Mouse (Mus musculus) lung, embryonic 14.5 days (tissue): ENCODE measurements at regions not wholly inside any gene's neighbourhood (a gene's known extent, or its start where the extent isn't known, plus 50 kb on each side); places are given as distances from the start of the nearest gene placed in this dataset.

Experiments
- ATAC-seq: fragments of 200-750 bp; cut with Nextera tagmentation; 2 replicates; pipeline ENCODE4 v1.8.0; 2017; ENCODE audit warnings: mild to moderate bottlenecking, moderate TSS enrichment, moderate library complexity; ENCODE audit not compliant: insufficient read depth
- DNase-seq: peaks from one replicate; pipeline ENCODE4 v3.0.0-alpha.2; 2015
- H3K27ac ChIP-seq: fragments of 300-500 bp; sonication (generic); 2 replicates; pipeline ENCODE4 v1.5.1; 2014; ENCODE audit warnings: low read depth, mild to moderate bottlenecking, moderate library complexity
- H3K27me3 ChIP-seq: fragments of 300-500 bp; sonication (generic); 2 replicates; pipeline ENCODE4 v1.6.1; 2014; ENCODE audit warnings: low read length, control low read depth; ENCODE audit not compliant: insufficient read depth
- H3K36me3 ChIP-seq: fragments of 300-500 bp; sonication (generic); 2 replicates; pipeline ENCODE4 v1.6.1; 2014; ENCODE audit warnings: control low read depth; ENCODE audit not compliant: insufficient read depth
- H3K4me1 ChIP-seq: fragments of 300-500 bp; sonication (generic); 2 replicates; pipeline ENCODE4 v1.6.1; 2014; ENCODE audit warnings: antibody characterized with exemption, control low read depth; ENCODE audit not compliant: insufficient read depth
- H3K4me2 ChIP-seq: fragments of 300-500 bp; sonication (generic); 2 replicates; pipeline ENCODE4 v1.6.1; 2014; ENCODE audit warnings: mild to moderate bottlenecking
- H3K4me3 ChIP-seq: fragments of 300-500 bp; sonication (generic); 2 replicates; pipeline ENCODE4 v1.5.1; 2014; ENCODE audit warnings: low read depth, low read length
- H3K9ac ChIP-seq: fragments of 300-500 bp; sonication (generic); 2 replicates; pipeline ENCODE4 v1.6.1; 2014
- H3K9me3 ChIP-seq: fragments of 300-500 bp; sonication (generic); 2 replicates; pipeline ENCODE4 v1.6.1; 2016; ENCODE audit warnings: low read depth, low read length, control low read depth
- CTCF ChIP-seq: IDR thresholded peaks from 2 replicates; pipeline ENCODE4 v1.5.1; 2016; ENCODE audit warnings: antibody characterized with exemption, low read depth
- WGBS: fragments of 180-500 bp; shearing (Covaris S2); extraction: QIAGEN DNeasy Blood & Tissue Kit; methylation state at CpG from one replicate; pipeline ENCODE4 v1.1.7; 2014; 5-methylcytosine and 5-hydroxymethylcytosine counted together

- WGBS: 65% methylated on average over 3 of the region's 3 CpGs
- ATAC-seq (no peak), DNase-seq (no peak)
- Histone ChIP-seq H3K4me2 (no peak overlapping the region), H3K9ac (no peak overlapping the region), H3K4me1 (0 out of 2 replicates have a peak, but pooled peaks cover 3% of the 10 kb centered on the region), H3K27ac (no peak overlapping the region), H3K27me3 (no peaks in the 10 kb centered on the region), H3K36me3 (no peaks in the 10 kb centered on the region), H3K9me3 (no peaks in the 10 kb centered on the region), H3K4me3 (no peak overlapping the region)
- TF ChIP-seq CTCF: no peak
Observed at GRCm38 (mm10) chr4:100037868-100038267, 57.7 kb upstream of the Ror1 start.

DNA sequence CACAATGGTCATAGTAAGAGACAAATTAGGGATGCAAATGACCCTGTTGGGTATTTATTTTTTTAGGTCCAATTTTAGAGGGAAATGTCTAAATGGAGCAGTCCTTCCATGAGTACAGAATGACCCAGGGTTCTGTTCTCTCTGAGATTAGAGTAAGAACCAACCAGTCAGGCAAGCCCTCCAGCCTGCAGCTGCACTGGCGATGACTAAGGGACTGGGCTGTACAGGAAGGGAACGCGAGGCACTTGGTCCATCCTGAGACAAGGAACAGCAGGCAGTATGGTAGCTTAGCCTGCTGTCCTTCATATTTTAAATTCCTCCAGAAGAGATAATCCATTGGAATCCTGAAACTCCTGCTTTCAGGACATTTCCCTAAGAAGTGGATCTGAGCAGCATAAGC lies 55.9 kb upstream of the Ror1 start:
- 83% methylated on average over 3 of the region's 3 CpGs for WGBS
- no peak for ATAC-seq

GRCm38 (mm10) chr4:100041982-100042381 lies 53.6 kb upstream of the Ror1 start:
- ATAC-seq: no peak
- WGBS: 60% methylated on average over 11 of the region's 11 CpGs
- H3K27ac ChIP-seq: no peak overlapping the region
- H3K36me3 ChIP-seq: no peaks in the 10 kb centered on the region
- no peaks in the 10 kb centered on the region for H3K9me3 ChIP-seq
- no peak overlapping the region for H3K4me3 ChIP-seq
- DNase-seq: peak; percentile 33
- 0 out of 2 replicates have a peak, but pooled peaks cover 3% of the 10 kb centered on the region for H3K4me1 ChIP-seq
- H3K4me2 ChIP-seq: no peak overlapping the region
- no peak for TF ChIP-seq CTCF
- no peaks in the 10 kb centered on the region for H3K27me3 ChIP-seq
- no peak overlapping the region for H3K9ac ChIP-seq

More for the DNA sequence above, 55.9 kb upstream of the Ror1 start:
- Histone ChIP-seq H3K27ac (no peak overlapping the region), H3K4me1 (0 out of 2 replicates have a peak, but pooled peaks cover 3% of the 10 kb centered on the region), H3K27me3 (no peaks in the 10 kb centered on the region), H3K4me3 (no peak overlapping the region), H3K4me2 (no peak overlapping the region), H3K36me3 (no peaks in the 10 kb centered on the region), H3K9ac (no peak overlapping the region), H3K9me3 (no peaks in the 10 kb centered on the region)
- no peak for TF ChIP-seq CTCF
- no peak for DNase-seq

DNA sequence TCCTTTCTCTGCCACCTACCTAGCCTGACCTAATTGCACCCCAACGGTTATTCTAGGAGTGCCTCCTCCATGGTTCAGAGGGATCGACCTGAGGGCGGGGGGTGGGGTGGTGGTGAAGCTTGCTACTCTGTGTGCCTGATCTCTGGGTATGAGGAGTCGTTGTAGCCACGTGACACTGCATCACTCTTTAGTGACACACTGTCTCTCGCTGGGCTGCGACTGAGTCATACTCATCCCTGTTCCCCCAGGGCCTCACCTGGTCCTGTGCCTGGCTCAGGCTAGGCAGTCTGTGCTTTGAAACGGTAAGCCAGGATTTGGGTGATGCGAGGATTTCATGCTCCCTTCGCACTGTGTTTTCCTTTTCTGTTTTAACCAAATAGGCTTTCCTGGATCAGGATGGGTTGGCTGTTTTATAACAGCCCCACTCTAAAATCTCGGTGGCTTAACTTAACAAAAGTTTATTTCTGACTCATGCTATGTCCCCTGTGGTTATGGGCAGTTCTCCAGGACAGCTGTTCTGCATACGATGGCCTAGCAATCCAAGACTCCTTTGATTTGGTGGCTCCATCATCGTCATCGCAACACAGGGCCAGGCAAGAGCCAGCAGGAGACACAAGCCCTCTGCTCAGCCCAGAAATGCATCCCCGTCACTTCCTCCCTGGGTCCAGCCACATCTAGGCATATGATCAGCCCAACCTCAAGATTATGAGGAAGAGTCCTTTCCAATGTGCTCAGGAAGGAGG lies 50.3 kb upstream of the Ror1 start:
- Histone ChIP-seq H3K27ac (no peak overlapping the region), H3K4me1 (peaks cover 12% of the 10 kb centered on the region), H3K9me3 (no peaks in the 10 kb centered on the region), H3K4me3 (no peak overlapping the region), H3K36me3 (no peaks in the 10 kb centered on the region), H3K4me2 (no peak overlapping the region), H3K9ac (no peak overlapping the region), H3K27me3 (no peaks in the 10 kb centered on the region)
- no peak for TF ChIP-seq CTCF
- ATAC-seq (0 out of 2 replicates have a peak, but pooled peaks have one; percentile 45), DNase-seq (peak; percentile 68)
- 68% methylated on average over 15 of the region's 15 CpGs for WGBS
